ENCODE assay signal across 24 mouse cellular contexts in the genomic region with DNA sequence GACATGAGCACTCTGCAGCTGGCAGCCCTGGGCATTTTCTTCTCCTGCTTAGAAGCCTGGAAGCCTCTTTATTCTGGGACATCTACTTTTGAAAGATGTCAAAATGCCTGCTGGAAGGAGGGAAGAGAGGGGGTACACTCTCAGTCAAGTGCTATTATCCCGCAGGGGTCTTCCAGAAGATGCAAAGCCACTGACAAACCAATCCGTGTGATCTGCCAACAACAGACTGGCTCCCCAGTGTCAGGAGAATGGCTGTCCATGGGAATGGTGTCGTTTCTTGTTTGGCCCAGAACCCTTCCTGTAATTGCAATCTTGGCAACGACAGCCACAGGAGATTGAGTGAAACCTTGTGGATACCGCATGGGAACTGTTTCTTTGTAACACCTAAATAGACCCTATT.
DNase-seq lines count a peak whose midpoint lies in the region; ATAC-seq and TF ChIP-seq lines count a peak whose summit lies in the region.
"Had no signal": no experiment of that assay in that cellular context is flagged by ENCODE, and none has a peak within 500 bp of the region (broad histone marks: within the 10 kb centered on the region; RNA-seq: fewer than 3 reads in every experiment).

No protein-coding gene starts in this region.

- no peaks in the 10 kb centered on the region for H3K4me1 ChIP-seq in liver, postnatal 0 days (ENCODE audit: insufficient read depth)
- H3K4me1 ChIP-seq in liver, embryonic 12.5 days = no peaks in the 10 kb centered on the region
- H3K4me1 ChIP-seq in kidney, embryonic 15.5 days = no peaks in the 10 kb centered on the region
- H3K4me1 ChIP-seq: liver, embryonic 13.5 days; lung, embryonic 15.5 days; stomach, embryonic 15.5 days had no signal

- no peak for ATAC-seq in liver, postnatal 0 days
- ATAC-seq in liver, embryonic 12.5 days = no peak
- ATAC-seq in kidney, embryonic 15.5 days (replicated peaks; ENCODE audit: low FRiP score) = no peak
- ATAC-seq: forebrain, embryonic 16.5 days; inflammation-experienced regulatory T-cells, adult 6 months had no signal

- H3K9me3 ChIP-seq in liver, postnatal 0 days (ENCODE audit: low read length) = no peaks in the 10 kb centered on the region
- H3K9me3 ChIP-seq in liver, embryonic 12.5 days (replicated peaks) = no peaks in the 10 kb centered on the region
- H3K9me3 ChIP-seq in kidney, embryonic 15.5 days (replicated peaks) = no peaks in the 10 kb centered on the region
- H3K9me3 ChIP-seq: embryonic facial prominence, embryonic 10.5 days; limb, embryonic 13.5 days; liver, embryonic 13.5 days; lung, embryonic 15.5 days; neural tube, embryonic 15.5 days; stomach, embryonic 15.5 days had no signal

- TF ChIP-seq EP300 in liver, postnatal 0 days (IDR thresholded peaks at IDR 0.05; ENCODE audit: low read depth) = no peak

- H3K4me3 ChIP-seq in liver, postnatal 0 days (ENCODE audit: low read depth, low read length) = no peak overlapping the region
- H3K4me3 ChIP-seq in liver, embryonic 12.5 days = no peak overlapping the region
- H3K4me3 ChIP-seq in kidney, embryonic 15.5 days (replicated peaks) = no peak overlapping the region
- H3K4me3 ChIP-seq: embryonic facial prominence, embryonic 10.5 days; limb, embryonic 13.5 days; liver, embryonic 13.5 days; lung, embryonic 15.5 days; neural tube, embryonic 15.5 days; stomach, embryonic 15.5 days had no signal

- no peak overlapping the region for H3K9ac ChIP-seq in liver, postnatal 0 days (replicated peaks)
- H3K9ac ChIP-seq in liver, embryonic 12.5 days = no peak overlapping the region
- no peak overlapping the region for H3K9ac ChIP-seq in kidney, embryonic 15.5 days
- H3K9ac ChIP-seq: hindbrain, embryonic 14.5 days; limb, embryonic 13.5 days; liver, embryonic 13.5 days; lung, embryonic 15.5 days; neural tube, embryonic 15.5 days; stomach, embryonic 15.5 days had no signal

- WGBS in liver, postnatal 0 days (ENCODE audit: insufficient replicate concordance) = 78% methylated on average over 5 of the region's 5 CpGs
- WGBS in liver, embryonic 12.5 days (ENCODE audit: insufficient replicate concordance) = 78% methylated on average over 5 of the region's 5 CpGs
- 83% methylated on average over 5 of the region's 5 CpGs for WGBS in kidney, embryonic 15.5 days

- no peak overlapping the region for H3K4me2 ChIP-seq in liver, postnatal 0 days (ENCODE audit: low read depth, low read length)
- H3K4me2 ChIP-seq in liver, embryonic 12.5 days = no peak overlapping the region
- no peak overlapping the region for H3K4me2 ChIP-seq in kidney, embryonic 15.5 days
- H3K4me2 ChIP-seq: hindbrain, embryonic 14.5 days; limb, embryonic 13.5 days; liver, embryonic 13.5 days; lung, embryonic 15.5 days; neural tube, embryonic 15.5 days; stomach, embryonic 15.5 days had no signal

- peak; percentile 35 for DNase-seq in cerebellum, adult 11-12 months
- DNase-seq in cerebellum, adult 8-10 months = no peak
- peak; percentile 2 for DNase-seq in liver, postnatal 0 days
- peak; percentile 51 for DNase-seq in cerebellum, adult 9-11 months
- DNase-seq in urinary bladder, postnatal 14 days (ENCODE audit: low spot score) = no peak
- DNase-seq: adrenal gland, postnatal 14 days; gastrocnemius, postnatal 25 days; heart, postnatal 36 days; kidney, adult 18-20 months; liver, embryonic 13.5 days; right cerebral cortex, adult 18-20 months; right cerebral cortex, postnatal 4 days; thymus, postnatal 25 days had no signal

- no peaks in the 10 kb centered on the region for H3K36me3 ChIP-seq in liver, postnatal 0 days (replicated peaks; ENCODE audit: insufficient read depth, low read length)
- no peaks in the 10 kb centered on the region for H3K36me3 ChIP-seq in liver, embryonic 12.5 days
- no peaks in the 10 kb centered on the region for H3K36me3 ChIP-seq in kidney, embryonic 15.5 days
- H3K36me3 ChIP-seq: embryonic facial prominence, embryonic 10.5 days; limb, embryonic 13.5 days; liver, embryonic 13.5 days; lung, embryonic 15.5 days; neural tube, embryonic 15.5 days; stomach, embryonic 15.5 days had no signal

- no peaks in the 10 kb centered on the region for H3K27me3 ChIP-seq in liver, postnatal 0 days (ENCODE audit: insufficient read depth, low read length)
- no peaks in the 10 kb centered on the region for H3K27me3 ChIP-seq in liver, embryonic 12.5 days (replicated peaks)
- no peaks in the 10 kb centered on the region for H3K27me3 ChIP-seq in kidney, embryonic 15.5 days
- H3K27me3 ChIP-seq: limb, embryonic 13.5 days; liver, embryonic 13.5 days; lung, embryonic 15.5 days; neural tube, embryonic 15.5 days; stomach, embryonic 15.5 days had no signal

- H3K27ac ChIP-seq in liver, postnatal 0 days (ENCODE audit: low read depth) = no peak overlapping the region
- no peak overlapping the region for H3K27ac ChIP-seq in liver, embryonic 12.5 days
- H3K27ac ChIP-seq in kidney, embryonic 15.5 days = no peak overlapping the region
- H3K27ac ChIP-seq: embryonic facial prominence, embryonic 10.5 days; hindbrain, embryonic 14.5 days; kidney, postnatal 0 days; limb, embryonic 13.5 days; liver, embryonic 13.5 days; lung, embryonic 15.5 days; neural tube, embryonic 15.5 days; stomach, embryonic 15.5 days had no signal

- TF ChIP-seq CTCF in liver, postnatal 0 days (IDR thresholded peaks at IDR 0.05; ENCODE audit: low read depth) = no peak

Comparison
In these comparisons a context has a peak if more than half of its experiments do, and no peak if none do; other contexts are left out.
1. DNase-seq: peak in cerebellum, adult 11-12 months (single experiment), liver, postnatal 0 days (single experiment) and cerebellum, adult 9-11 months (single experiment); none in cerebellum, adult 8-10 months (single experiment) and urinary bladder, postnatal 14 days (single experiment).